Mouse (Mus musculus) cerebellum, adult 2 months (tissue): Measurements from ENCODE around the gene Itpkb. TPM values are rescaled to one million over a fixed set of nuclear protein-coding genes. Genes with fewer than 3 reads are reported as not detected.
"Not testable (repeated sequence)": the region's sequence is repeated elsewhere in the genome, so short reads cannot be mapped to it uniquely, and the experiment has no call there.

Experiments used
- DNase-seq, 2 experiments: peaks; one replicate each; pipeline ENCODE4 v3.0.0; 2021
- H3K27ac ChIP-seq: fragments of 200-500 bp; 2 replicates; pipeline ENCODE4 v1.5.1; 2012; ENCODE audit warnings: low read length, control low read depth, inconsistent platforms; ENCODE audit not compliant: insufficient read depth
- H3K27me3 ChIP-seq: fragments of 200-500 bp; 2 replicates; pipeline ENCODE4 v1.6.1; 2012; ENCODE audit warnings: inconsistent platforms, mild to moderate bottlenecking, low read length, moderate library complexity; ENCODE audit not compliant: control insufficient read depth, insufficient read depth
- H3K4me1 ChIP-seq: fragments of 200-500 bp; 2 replicates; pipeline ENCODE4 v1.6.1; 2011; ENCODE audit warnings: low read length; ENCODE audit not compliant: control insufficient read depth, insufficient read depth
- H3K4me3 ChIP-seq: fragments of 200-500 bp; replicated peaks from 2 replicates; pipeline ENCODE3; 2011; ENCODE audit warnings: mild to moderate bottlenecking, low read depth, low read length, control low read depth; ENCODE audit not compliant: insufficient read depth
- CTCF ChIP-seq: fragments of 200-500 bp; IDR thresholded peaks from 2 replicates; pipeline ENCODE4 v1.5.1; 2011; ENCODE audit warnings: low read depth, mild to moderate bottlenecking, control low read depth, low read length, moderate library complexity, borderline replicate concordance; ENCODE audit not compliant: insufficient read depth
- POLR2A ChIP-seq: fragments of 200-500 bp; IDR thresholded peaks from 2 replicates; pipeline ENCODE4 v1.6.1; 2011; ENCODE audit warnings: low read length, control low read depth, borderline replicate concordance; ENCODE audit not compliant: insufficient read depth
- WGBS: fragments of 180-500 bp; shearing (Covaris S2); methylation state at CpG from one replicate; pipeline ENCODE4 v1.1.7; 2018; 5-methylcytosine and 5-hydroxymethylcytosine counted together
- polyA plus RNA-seq: library from polyadenylated mRNA; depleted of rRNA; stranded (reverse); fragments of >200 nt; gene quantifications from 2 replicates; pipeline ENCODE4 v1.2.3, GENCODE M21; 2012

The Itpkb gene
- polyA plus RNA-seq, 1 experiment = 34.1 TPM

- Histone ChIP-seq H3K4me1 (no peaks in the 10 kb centered on the region; the same call in 1 of the 2 replicates), H3K27me3 (no peaks in the 10 kb centered on the region), H3K27ac (no peak overlapping the region), H3K4me3 (no peak overlapping the region)
- TF ChIP-seq CTCF (no peak), POLR2A (no peak)
- WGBS = 96% methylated on average over 8 of the region's 8 CpGs
- no peak for DNase-seq
Measured at GRCm38 (mm10) chr1:180383884-180384283, 53.6 kb downstream of the Itpkb start.

- Histone ChIP-seq H3K4me3 (no peak overlapping the region), H3K4me1 (no peaks in the 10 kb centered on the region; the same call in 1 of the 2 replicates), H3K27ac (no peak overlapping the region), H3K27me3 (no peaks in the 10 kb centered on the region)
- no peak for TF ChIP-seq CTCF
- no peak for TF ChIP-seq POLR2A
- whole genome bisulfite sequencing = 57% methylated on average over 10 of the region's 10 CpGs
- no peak for DNase-seq
Measured at GRCm38 (mm10) chr1:180384486-180384885, 54.2 kb downstream of the Itpkb start.

DNA sequence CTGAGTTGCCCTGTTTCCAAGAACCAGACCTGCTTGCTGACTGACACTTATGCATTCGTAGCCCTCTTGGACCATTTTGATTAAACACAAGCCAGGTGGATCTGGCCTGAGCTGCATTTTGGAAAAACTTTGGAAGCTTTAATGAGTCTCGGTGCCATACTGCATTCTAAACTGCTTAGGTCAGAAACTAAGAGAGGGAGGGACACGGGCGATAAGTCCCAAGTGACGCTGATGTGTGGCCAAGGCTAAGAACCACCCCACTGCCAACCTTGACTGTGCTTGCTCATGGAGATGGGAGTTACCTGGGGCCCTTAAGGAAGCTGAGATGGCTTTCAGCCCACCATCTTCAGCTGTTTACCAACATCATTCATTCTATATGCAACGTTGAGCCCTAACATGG lies 55.0 kb downstream of the Itpkb start:
- H3K27me3 ChIP-seq = no peaks in the 10 kb centered on the region
- DNase-seq = no peak
- peaks cover 2% of the 10 kb centered on the region for H3K4me1 ChIP-seq
- TF ChIP-seq POLR2A = no peak
- no peak overlapping the region for H3K4me3 ChIP-seq
- WGBS = 83% methylated on average over 6 of the region's 6 CpGs
- no peak overlapping the region for H3K27ac ChIP-seq

GRCm38 (mm10) chr1:180386951-180387749 lies 56.9 kb downstream of the Itpkb start:
- Histone ChIP-seq H3K27ac (peak overlapping the region; percentile 11; the same call in 1 of the 2 replicates), H3K4me1 (peaks cover 8% of the 10 kb centered on the region), H3K27me3 (no peaks in the 10 kb centered on the region), H3K4me3 (peak overlapping the region; percentile 58)
- WGBS = 4% methylated on average over 27 of the region's 27 CpGs
- peak; percentile 99 for DNase-seq
- TF ChIP-seq POLR2A (peak; percentile 59; the same call in 1 of the 2 replicates), CTCF (peak; percentile 80)

DNA sequence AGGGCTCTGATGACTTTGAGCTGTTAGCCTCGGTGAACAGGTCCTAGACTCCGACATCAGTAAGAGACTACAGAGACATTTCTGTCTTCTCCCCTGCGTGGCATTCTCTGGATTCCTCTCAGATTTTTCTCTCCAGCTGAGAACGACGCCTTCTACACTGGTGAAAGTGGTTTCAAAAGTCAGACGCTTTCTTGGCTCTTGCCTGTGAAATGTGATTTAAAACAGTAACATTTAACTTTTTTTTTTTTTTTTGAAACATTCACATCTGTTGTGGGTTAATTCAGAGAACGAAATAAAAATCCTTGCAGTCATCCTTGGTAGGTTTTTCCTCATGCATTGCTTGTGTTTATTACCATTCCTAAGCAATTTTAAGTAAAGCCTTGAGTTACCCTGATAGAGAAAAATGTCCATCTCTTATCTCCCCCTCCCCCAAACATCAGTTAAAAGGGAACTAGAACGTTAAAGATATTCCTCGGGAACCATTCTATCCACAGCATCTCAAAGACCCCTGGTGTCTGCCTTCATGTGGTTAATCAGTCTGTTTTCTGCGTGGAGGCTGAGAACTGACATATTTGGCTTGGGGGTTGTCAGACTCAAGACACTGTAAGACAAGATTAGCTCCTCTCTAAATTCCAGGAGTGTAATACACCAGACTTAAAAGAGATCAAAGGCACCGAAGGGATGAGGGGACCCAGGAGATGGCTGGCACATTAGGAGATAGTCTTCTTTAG lies 57.6 kb downstream of the Itpkb start:
- TF ChIP-seq CTCF = no peak
- no peak for TF ChIP-seq POLR2A
- WGBS = 9% methylated on average over 11 of the region's 11 CpGs
- Histone ChIP-seq H3K27ac (peak overlapping the region; percentile 11; the same call in 1 of the 2 replicates), H3K4me1 (peaks cover 8% of the 10 kb centered on the region), H3K4me3 (peak overlapping the region; percentile 46), H3K27me3 (no peaks in the 10 kb centered on the region)
- no peak for DNase-seq

GRCm38 (mm10) chr1:180388481-180388880 lies 58.2 kb downstream of the Itpkb start:
- 39% methylated on average over 1 of the region's 1 CpGs for WGBS
- TF ChIP-seq CTCF (no peak), POLR2A (no peak)
- DNase-seq = peak in 1 of 2 experiments; percentile 37
- 0 out of 2 replicates have a peak overlapping the region, but pooled peaks have one; percentile 7 for H3K27ac ChIP-seq
- no peaks in the 10 kb centered on the region for H3K27me3 ChIP-seq
- no peak overlapping the region for H3K4me3 ChIP-seq
- peaks cover 9% of the 10 kb centered on the region for H3K4me1 ChIP-seq

DNA sequence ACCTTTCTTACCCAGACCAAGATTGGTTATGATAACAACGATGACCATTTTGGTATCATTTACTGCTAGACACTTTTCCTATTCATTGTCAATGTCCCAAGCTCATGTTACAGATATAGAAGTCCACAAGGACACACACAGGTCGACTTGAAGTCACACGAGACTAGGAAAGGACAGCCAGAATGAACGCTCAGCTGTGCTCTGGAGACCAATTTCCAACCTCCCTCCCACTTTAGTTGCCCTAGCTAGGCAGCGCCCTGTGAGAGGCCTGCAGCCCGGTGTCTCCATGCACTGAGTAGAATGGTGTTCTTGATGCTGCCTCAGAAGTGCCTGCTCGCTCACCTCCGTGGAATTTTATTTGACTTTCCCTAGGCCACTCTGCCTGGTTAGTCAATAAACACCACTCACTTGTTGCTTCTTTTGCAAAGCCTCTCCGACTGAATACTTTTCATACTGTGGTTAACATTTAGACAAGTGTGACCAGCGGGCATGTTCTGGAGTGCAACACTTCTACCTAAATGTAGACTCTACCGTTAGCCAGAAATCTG lies 59.0 kb downstream of the Itpkb start:
- DNase-seq, H3K4me3 ChIP-seq: not testable (repeated sequence)
- 90% methylated on average over 11 of the region's 11 CpGs for WGBS

More for the DNA sequence above, 59.0 kb downstream of the Itpkb start:
- not testable (repeated sequence) for H3K27ac ChIP-seq, H3K27me3 ChIP-seq
- peaks cover 16% of the 10 kb centered on the region for H3K4me1 ChIP-seq
